Mouse (Mus musculus) bone marrow macrophage, adult 2 months (primary cell): ENCODE data around the gene Mtnr1b.

ENCODE experiments used
- CTCF ChIP-seq: IDR thresholded peaks from 2 replicates; pipeline ENCODE4 v1.5.1; 2012; ENCODE audit warnings: low read depth, mild to moderate bottlenecking, low read length, moderate library complexity
- POLR2A ChIP-seq: IDR thresholded peaks from 2 replicates; pipeline ENCODE4 v1.6.1; 2012; ENCODE audit warnings: mild to moderate bottlenecking, low read depth, low read length, borderline replicate concordance

GRCm38 (mm10) chr9:15916600-15916999 is 42.2 kb upstream of the Mtnr1b start:
- TF ChIP-seq CTCF, result no peak
- no peak for TF ChIP-seq POLR2A
